Mouse (Mus musculus) natural killer cell, adult 2 months (primary cell): ENCODE data around the gene Slc23a2.

ENCODE experiments used
- DNase-seq, 2 experiments: peaks; one replicate each; pipeline ENCODE4 v3.0.0; 2022; ENCODE audit warnings: low spot score in 2 of 2

Gene Slc23a2

DNA sequence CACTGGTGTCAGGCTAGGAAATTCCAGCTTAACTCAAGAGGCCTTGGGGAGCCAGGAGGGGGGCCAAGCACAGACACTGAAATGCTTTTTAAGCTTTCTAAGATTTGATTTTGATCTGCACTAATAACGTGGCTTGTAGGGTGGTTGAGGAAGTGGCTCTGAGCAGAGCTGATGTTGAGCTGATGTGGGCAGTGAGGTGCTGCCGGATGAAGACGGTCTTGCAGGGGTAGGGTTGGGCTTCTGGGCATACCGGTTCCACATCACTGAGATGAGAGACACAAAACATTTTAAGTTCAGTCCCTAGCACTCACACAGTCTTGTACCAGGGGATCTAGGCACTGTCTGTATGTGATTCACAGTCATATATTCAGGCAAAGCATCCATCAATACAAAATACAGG lies 46.5 kb downstream of the Slc23a2 start:
- DNase-seq, result peak in 1 of 2 experiments; percentile 37

DNA sequence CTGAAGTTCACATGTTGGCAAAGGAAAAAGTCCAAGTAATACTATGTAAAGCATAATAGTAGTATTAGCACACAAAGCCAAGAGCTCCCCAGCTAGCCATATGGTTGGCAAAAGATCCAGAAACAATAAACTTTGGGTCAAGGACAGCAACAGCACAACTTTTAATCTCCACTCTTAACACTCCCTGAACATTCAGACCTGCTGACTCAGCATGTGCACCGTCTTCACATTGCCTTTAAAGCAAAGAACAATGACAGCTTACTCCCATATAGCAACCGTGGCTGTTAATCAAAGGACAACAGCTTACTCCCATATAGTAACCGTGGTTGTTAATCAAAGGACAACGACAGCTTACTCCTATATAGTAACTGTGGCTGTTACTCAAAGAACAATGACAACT lies 48.3 kb downstream of the Slc23a2 start:
- no peak for DNase-seq

DNA sequence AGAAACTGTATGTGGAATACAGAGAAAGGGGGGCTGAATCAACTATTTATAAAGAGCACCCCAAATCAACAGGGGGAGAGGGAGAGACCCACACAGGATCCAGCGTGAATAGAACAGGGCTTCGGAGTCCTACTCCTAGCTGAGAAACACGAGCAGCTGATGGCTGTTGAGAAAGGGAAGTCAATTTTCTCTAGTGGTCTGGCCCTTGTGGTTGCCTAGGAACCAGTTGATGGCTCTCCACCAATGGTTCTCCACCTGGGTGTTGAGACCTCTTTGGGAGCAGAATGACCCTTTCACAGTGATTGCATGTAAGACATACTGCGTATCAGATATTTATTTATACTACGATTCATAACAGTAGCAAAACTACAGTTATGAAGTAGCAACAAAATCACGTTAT lies 49.1 kb downstream of the Slc23a2 start:
- peak in 1 of 2 experiments; percentile 21 for DNase-seq

DNA sequence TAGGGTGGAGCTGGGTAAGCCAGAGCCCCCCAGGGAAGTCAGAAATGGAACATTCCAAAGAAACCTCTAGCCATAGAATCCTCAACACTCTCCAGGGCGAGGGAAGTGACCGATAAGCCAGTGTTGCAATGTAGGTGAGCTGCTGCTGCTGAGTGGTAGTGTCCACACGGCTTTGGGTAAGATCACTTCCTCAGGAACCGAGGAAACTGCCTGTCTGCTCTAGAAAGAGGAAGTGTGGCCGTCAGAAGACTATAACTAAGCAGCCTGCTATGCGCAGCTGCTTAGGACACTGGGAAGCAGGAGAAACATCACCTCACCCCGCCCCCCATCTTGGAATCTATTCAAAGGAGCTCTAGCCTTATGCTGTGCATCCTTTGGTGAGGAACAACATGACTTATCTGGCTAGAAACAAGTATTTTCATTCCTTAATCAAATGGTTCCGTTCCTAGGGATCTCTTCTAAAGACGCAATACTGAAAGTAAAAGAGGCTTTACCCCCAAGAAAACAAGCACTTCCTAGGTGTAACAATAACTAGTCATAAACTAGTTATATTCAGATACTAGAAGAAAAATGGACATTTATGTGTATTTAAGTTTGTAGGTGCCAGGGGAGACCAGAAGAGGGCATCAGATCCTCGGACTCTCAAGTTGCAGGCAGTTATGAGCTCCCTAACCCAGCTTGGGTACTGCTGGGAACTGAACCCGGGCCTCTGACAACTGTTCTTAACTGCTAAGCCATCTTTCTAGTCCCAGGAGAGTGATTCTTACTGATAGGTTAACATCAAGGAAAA lies 50.3 kb downstream of the Slc23a2 start:
- DNase-seq, result peak in 1 of 2 experiments; percentile 72

DNA sequence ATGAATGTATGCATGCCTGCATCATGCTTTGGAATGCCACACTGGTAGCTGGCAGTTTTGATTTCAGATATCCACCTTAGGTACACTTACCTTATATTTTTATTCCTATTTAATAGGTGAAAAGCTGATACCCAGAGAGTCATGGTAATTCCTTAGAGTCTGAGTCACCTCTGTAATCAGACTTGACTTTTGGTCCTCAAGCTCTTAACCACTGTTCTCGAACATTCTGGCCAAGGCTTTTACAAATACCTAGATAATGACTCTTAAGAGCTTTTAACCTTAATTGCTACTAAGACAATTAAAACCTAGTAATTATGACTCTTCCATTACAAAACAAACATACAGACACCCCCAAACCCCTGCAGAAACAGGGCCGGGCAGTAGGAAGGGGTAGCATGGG lies 51.2 kb downstream of the Slc23a2 start:
- DNase-seq, result no peak

DNA sequence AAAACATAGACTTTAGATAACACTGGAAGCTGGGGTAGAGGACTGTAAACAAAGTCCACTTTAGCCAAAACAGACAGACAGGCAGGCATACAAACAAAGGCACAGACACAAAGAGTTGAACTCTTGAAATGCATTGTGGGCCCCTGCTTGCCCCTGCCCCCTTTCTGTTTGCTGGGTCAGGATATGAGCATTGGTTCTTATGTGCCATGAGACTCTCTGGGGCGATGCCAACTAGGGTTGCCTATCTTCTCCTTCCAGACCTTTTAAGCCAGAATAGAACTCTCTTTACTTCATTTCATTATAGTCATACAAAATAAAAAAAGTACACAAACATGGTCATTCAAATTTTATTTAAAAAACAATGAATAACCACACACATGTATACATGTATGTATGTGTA lies 51.6 kb downstream of the Slc23a2 start:
- no peak for DNase-seq

DNA sequence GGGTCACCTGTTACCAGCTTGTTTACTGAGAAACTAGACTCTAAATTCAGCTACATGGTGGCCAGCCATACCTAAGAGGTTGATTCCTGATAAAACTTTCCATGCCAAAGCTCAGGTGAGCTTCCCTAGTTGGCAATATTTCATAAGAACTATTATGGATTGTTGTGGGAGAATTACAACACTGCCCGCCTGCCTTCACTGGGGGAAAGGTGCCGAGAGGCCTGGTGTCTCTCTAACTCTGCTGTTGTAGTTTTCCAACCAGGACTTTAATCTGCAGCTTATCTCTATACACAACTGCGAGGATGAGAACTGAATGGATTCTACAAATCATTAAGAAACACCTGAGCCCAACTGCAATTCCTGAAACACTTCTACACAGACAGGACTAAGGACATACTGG lies 52.2 kb downstream of the Slc23a2 start:
- no peak for DNase-seq

DNA sequence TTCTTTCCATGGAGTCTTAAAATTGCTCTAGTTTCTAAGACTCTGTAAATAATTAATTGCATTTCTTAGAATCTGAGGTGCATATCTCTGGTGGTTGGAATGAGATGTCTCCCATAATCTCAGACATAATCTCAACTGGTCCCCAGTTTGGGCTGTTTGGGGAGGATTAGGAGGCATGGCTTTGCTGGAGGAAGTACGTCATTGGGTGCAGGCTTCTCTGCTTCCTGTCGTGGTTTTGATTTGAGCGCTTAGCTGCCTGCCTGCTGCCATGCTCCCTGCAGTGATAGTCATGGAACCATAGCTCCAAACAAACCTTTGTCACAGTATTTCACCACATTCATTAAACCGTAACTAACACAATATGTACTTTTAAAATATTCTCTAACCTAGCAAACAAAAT lies 53.2 kb downstream of the Slc23a2 start:
- no peak for DNase-seq

DNA sequence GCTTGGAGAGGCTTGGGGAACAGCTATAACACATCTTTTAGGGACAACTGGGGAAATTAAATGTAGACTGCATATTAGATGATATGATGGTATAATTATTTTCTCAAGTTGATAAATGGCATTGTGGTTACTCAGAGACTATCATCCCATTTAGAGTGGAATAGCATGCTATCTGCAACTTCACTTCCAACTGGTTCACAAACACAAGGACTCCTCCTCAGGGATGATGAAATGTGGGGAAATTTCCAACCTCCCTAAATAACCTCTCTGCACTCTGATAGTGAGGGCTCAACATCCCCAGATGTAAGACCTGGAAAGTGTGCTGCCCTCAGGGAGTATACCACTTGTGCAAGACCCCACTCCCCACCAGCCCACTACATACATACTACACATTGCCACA lies 60.1 kb downstream of the Slc23a2 start:
- no peak for DNase-seq

DNA sequence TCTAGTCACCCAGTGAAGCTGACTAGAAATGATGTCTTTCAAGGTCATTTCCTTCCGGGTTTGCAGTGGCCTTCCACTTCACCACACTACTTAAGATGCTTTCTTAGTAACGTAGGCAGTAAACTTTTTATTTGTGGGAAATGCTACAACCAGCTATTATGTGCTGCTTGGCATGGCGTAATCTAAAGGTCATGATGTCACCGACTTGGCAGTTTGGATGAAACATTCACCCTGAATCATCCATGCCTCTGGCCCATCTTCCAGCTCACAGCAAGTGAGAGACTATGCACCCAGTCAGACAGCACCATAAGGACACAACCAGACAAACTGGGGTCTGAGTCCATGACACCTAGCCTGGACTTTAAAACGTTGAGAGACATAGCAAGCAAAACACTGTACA lies 60.5 kb downstream of the Slc23a2 start:
- DNase-seq, result no peak

DNA sequence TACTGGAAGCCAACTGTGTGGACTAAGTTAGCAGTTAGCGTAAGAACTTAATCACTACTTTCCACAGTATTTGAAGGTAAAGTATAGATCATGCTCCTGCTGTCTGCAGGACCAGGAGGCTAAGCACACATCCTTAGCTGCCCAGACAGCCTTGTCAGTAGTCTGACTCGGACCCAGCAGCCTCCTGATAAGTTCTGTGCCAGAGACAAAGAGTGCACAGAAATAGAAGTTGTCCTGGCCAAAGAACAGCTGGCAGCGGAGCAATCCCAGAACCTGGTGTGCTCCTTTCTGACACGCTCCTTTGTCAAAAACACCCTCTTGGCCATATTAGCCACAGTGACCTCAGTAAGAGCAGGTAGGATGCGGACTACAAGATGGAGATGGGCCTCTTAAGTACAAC lies 65.8 kb downstream of the Slc23a2 start:
- no peak for DNase-seq

DNA sequence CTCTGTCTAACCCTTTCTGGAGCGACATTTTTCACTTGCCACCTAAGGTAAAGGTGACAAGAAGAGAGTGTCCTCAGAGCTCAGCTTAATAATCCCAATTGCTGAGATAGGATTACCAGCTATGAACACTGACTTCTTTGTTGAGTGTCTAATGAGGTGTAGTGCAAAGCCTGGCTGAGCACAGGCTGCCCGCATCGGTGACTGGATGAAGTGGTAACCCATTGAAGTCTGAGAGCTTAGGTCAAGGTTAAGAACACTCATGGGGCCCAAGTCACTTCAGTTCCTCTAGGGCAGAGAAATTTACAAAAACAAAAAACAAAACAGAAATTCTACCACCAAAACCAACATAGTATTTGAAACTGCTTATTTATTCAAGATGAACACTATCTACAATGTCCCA lies 71.9 kb downstream of the Slc23a2 start:
- DNase-seq, result no peak

DNA sequence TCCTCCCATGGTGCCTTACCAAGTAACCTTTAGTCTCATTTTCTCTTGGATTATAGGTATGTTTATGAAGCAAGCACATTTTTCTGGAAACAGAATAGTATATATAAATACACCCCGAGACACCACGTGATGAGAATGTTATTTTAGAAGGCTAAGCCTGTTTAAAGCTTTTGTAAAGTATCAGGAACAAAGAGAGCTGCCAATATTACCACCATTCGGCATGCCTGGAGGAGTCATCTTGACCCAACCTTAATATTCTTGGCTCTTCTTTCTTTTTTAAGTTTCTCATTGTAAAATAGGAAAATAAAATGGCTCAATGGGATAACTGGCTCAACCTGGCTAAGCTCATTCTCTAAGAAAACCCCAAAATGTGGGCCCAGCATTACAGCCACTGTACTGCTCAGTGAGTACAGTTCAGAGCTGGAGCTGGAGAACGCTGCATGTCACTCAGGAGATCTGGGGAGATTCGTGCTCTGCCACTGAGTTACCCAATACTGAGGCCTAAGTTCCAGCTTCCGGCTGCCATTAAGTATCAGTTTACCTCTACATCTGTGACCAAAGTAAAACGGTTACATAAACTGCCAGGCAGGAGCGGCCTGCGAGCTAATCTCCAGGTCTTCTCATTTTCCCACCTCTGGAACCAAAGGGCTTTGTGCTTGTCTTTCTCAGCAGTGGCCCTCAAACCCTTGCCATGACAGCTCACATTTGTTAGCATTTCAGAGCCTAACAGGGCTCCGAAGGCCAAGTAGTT lies 74.7 kb downstream of the Slc23a2 start:
- DNase-seq, result no peak

DNA sequence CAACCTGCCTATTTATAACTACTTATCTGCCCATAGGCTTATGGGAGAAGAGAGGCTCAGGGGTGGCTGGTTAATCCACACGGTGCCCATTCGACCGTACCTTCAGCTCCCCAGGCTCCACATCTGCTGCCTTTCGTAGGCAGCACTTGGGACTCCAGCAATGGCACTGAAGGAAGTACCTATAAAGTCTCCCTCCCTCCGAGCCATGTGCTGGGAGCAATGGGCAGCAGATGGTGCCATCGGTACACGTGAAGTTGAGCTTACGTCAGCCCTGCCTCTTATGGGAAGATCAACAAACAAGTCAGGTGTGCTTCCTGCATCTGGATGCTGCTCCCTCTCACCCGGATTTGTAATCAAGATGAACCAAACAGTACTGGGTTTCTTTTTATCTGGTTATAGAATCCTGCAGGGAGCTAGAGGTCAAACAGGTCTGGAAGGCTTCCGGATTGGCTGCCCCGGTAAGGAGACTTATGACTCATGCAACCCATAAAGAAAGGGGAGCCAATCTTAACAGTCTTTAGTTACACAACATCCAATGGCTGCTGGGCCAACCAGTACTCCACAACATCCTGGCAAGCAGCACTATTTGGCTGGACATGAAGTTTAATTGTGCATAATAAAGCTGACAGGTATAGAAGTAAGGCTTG lies 80.6 kb downstream of the Slc23a2 start:
- no peak for DNase-seq

DNA sequence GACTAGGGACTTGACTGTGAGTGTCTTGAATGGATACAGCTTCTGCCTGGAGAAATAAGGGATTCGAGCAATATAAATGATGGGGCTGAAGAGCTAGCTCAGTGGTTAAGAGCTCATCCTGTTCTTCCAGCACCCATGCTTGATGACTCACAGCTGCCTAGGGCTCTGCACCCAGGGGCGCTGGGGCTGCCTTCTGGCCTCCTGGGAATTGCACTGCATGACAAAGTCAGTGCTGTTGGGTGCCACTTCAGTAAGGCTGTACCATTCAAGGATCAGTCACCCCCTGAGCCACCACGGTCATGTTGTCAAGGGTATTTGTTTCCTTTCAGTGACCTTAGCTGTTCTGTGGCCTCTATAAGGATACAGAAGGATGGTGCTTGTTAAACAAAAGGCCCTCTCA lies 81.1 kb downstream of the Slc23a2 start:
- DNase-seq, result no peak

DNA sequence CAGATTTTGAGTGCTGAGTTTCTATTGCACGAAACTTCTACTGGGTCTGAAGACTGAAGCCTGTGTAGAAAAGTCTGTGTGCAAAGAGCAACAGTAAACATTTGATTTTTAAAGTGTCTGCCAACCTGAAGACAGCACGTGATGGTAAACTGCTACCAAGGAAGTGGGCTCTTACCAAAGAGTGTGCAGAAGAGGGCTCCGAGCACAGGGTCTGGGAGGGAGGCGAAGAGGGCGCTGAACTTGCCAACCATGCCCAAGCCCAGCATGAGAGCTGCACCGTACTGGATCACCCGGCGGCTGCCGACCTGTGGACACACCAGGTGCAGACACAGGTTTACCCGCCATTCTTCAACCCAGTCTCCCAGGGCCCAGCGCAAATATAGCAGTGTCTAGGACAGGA lies 83.0 kb downstream of the Slc23a2 start:
- no peak for DNase-seq

DNA sequence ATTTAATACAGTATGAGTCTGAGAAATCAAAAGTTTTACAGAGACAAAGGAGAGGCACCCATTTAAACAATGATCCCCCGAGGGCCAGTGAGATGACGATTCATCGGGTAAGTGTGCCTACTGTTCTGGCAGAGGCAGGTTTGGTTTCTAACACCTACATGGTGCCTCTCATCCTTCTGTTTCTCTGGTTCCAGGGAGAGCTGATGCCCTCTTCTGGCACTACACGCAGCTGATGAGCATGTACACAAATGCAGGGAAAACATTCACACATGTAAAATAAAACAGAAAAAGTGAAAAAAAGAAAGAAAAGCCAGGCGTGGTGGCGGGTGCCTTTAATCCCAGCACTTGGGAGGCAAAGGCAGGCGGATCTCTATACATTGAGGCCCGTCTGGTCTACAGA lies 85.0 kb downstream of the Slc23a2 start:
- no peak for DNase-seq

DNA sequence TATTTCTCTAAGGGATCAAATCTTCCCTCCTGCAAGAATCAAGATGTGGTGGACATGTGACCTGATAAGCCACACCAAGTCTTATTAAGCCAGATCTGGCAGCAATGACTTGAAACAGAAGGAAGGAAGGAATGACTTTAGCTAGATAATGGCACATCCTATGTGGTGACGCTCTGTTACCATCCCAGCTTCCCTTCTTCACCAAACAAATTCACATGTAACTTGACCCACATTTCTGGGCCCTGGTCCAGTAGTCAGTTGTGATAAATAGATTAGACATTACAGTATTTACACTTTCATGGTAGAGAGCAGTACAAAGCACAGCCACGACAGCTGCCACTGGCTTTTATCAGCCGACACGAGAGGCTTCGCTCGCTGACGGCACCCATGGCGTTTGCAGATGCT lies 89.6 kb downstream of the Slc23a2 start:
- no peak for DNase-seq

DNA sequence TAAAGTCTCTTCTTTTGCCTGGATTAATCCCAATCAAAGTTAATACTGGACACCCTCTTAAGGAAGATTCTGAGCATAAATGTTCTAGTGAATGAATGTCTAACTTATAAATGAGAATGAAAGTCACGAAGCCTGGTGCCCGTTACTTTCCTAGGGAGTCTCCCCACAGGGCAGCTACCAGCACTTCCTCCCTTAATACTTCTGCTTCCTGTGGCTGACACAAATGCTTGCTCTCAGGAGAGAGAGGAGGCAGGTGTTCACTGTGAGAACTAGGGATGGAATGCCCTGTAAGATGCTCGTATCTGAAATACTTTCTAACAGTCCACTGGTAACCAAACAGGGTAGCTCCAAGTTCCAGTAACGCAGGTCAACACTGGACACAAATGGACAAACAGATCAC lies 91.1 kb downstream of the Slc23a2 start:
- DNase-seq, result no peak

DNA sequence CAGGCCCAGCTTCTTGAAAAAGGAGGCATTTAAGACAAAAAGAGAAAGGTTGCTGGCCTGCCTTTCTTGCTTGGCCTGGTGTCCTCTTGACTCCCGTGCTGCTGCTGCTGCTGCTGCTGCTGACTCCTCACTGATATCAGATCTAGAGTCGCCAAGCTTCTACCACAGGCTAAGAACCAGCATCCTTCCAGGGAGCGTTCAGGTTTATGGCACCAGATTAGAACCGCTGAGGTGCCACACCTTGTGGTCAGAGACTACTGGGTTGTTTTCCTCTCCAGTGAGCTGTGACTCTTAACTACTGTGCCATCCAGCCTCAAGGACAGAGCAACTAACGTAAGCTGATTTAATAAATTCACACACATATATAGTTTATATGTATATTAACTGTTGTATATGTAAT lies 93.1 kb downstream of the Slc23a2 start:
- DNase-seq, result peak in 1 of 2 experiments; percentile 29

DNA sequence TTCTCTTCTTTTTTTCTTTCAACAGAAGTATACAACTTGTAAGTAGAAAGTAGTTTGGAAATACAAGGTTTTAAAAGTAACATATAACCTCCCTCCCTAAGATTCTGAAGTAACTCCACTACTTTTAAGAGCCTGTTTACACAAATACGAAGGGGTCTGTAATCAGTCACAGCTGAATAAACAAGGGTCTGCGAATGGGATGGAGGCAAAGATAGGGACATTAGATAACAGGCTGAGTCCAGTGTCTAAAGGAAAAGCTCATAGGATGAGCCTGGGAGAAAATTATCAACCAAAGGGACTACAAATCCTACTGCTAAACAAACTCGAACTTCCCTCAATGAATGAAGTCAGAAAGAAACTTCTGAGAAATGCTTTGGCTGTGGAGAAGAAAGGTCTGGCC lies 95.0 kb downstream of the Slc23a2 start:
- DNase-seq, result no peak

DNA sequence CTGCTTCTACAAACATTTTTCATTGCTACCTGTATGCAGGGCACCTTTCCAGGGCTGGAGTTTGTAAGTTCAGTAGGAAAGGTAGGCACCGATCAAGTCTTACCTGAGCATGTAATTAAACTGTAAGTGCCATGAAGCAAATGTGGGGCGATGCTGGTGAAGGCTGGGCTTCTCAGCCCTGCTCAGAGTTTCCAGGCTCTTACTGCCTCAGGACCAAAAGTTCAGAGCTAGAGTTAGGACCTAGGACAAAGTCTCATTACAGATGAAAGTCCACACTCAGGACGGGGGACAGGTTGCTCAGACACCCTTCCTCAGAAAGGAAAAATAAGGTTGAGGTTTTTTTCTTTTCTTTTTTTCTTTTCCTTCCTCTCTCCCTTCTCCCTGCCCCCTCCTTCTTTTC lies 95.4 kb downstream of the Slc23a2 start:
- DNase-seq, result no peak
